Mouse (Mus musculus) myocyte (in vitro differentiated cells): Measurements from ENCODE around the gene Krt35. TPM values are rescaled to one million over a fixed set of nuclear protein-coding genes. Genes with fewer than 3 reads are reported as not detected.

Experiments
- H3K27me3 ChIP-seq: one replicate; pipeline ENCODE4 v1.6.1; 2011; ENCODE audit not compliant: control insufficient read depth, insufficient read depth, insufficient read length
- H3K36me3 ChIP-seq: one replicate; pipeline ENCODE4 v1.6.1; 2011; ENCODE audit not compliant: control insufficient read depth, insufficient read depth
- H3K4me2 ChIP-seq: one replicate; pipeline ENCODE4 v1.6.1; 2011; ENCODE audit warnings: low read depth, control low read depth
- H3K4me3 ChIP-seq: one replicate; pipeline ENCODE4 v1.5.1; 2011; ENCODE audit warnings: mild to moderate bottlenecking, control low read depth, moderate library complexity
- H3K79me2 ChIP-seq: one replicate; pipeline ENCODE4 v1.6.1; 2011; ENCODE audit not compliant: control insufficient read depth, insufficient read depth
- H3ac ChIP-seq: one replicate; pipeline ENCODE4 v1.6.1; 2011; ENCODE audit not compliant: control insufficient read depth, insufficient read length
- CEBPB ChIP-seq: IDR thresholded peaks from 2 replicates; pipeline ENCODE4 v1.6.1; 2011; ENCODE audit warnings: mild to moderate bottlenecking, moderate library complexity; ENCODE audit not compliant: poor library complexity, insufficient read depth, severe bottlenecking
- E2F4 ChIP-seq: IDR thresholded peaks from one replicate; pipeline ENCODE4 v1.6.1; 2011; ENCODE audit warnings: mild to moderate bottlenecking, control low read depth, moderate library complexity; ENCODE audit not compliant: insufficient read depth
- MAX ChIP-seq: IDR thresholded peaks from one replicate; pipeline ENCODE4 v1.6.1; 2011; ENCODE audit warnings: low read depth, mild to moderate bottlenecking, control low read depth
- MYOD1 ChIP-seq, 3 experiments: IDR thresholded peaks; one replicate each; pipeline ENCODE4 v1.6.1; 2011; ENCODE audit warnings: control low read depth in 2 of 3, low read depth in 2 of 3, mild to moderate bottlenecking in 2 of 3, moderate library complexity in 1 of 3; ENCODE audit not compliant: insufficient read length in 2 of 3, control insufficient read depth in 1 of 3
- MYOG ChIP-seq, 3 experiments: IDR thresholded peaks; one replicate each; pipeline ENCODE4 v1.6.1; 2011; ENCODE audit warnings: control low read depth in 2 of 3, low read depth in 2 of 3, mild to moderate bottlenecking in 2 of 3; ENCODE audit not compliant: insufficient read length in 2 of 3, control insufficient read depth in 1 of 3, insufficient read depth in 1 of 3
- POLR2A ChIP-seq: IDR thresholded peaks from one replicate; pipeline ENCODE4 v1.6.1; 2011; ENCODE audit warnings: low read depth, mild to moderate bottlenecking, control low read depth, moderate library complexity; ENCODE audit not compliant: insufficient read length
- POLR2AphosphoS2 ChIP-seq: IDR thresholded peaks from one replicate; pipeline ENCODE4 v1.6.1; 2011; ENCODE audit warnings: low read depth, control low read depth; ENCODE audit not compliant: insufficient read length
- REST ChIP-seq: IDR thresholded peaks from one replicate; pipeline ENCODE4 v1.6.1; 2011; ENCODE audit warnings: mild to moderate bottlenecking, control low read depth, moderate library complexity; ENCODE audit not compliant: insufficient read depth, insufficient read length
- SRF ChIP-seq: IDR thresholded peaks from one replicate; pipeline ENCODE4 v1.6.1; 2011; ENCODE audit warnings: low read depth; ENCODE audit not compliant: control insufficient read depth, insufficient read length
- TCF12 ChIP-seq: IDR thresholded peaks from one replicate; pipeline ENCODE4 v1.6.1; 2011; ENCODE audit warnings: mild to moderate bottlenecking, control low read depth; ENCODE audit not compliant: poor library complexity, insufficient read depth, severe bottlenecking
- TCF3 ChIP-seq: IDR thresholded peaks from one replicate; pipeline ENCODE4 v1.6.1; 2011; ENCODE audit warnings: low read depth, control low read depth; ENCODE audit not compliant: insufficient read length
- USF1 ChIP-seq: IDR thresholded peaks from one replicate; pipeline ENCODE4 v1.6.1; 2011; ENCODE audit warnings: low read depth, mild to moderate bottlenecking, control low read depth, moderate library complexity
- polyA plus RNA-seq: library from polyadenylated mRNA; unstranded; fragments of >200 nt; fragmentation: generic; extraction: Trizol; gene quantifications from one replicate; pipeline ENCODE4 v1.2.1, GENCODE M21; 2012; ENCODE audit warnings: missing spikeins

Gene Krt35
- not detected for polyA plus RNA-seq

- TF ChIP-seq REST (no peak), CEBPB (no peak), TCF3 (no peak), POLR2A (no peak), USF1 (no peak), MAX (no peak), SRF (no peak), POLR2AphosphoS2 (no peak), E2F4 (no peak), TCF12 (no peak), MYOG (IDR thresholded peaks at IDR 0.05; ENCODE audit: control insufficient read depth in 1 of 3, insufficient read depth in 1 of 3, insufficient read length in 2 of 3, low read depth in 2 of 3) (no peak), MYOD1 (IDR thresholded peaks at IDR 0.05; ENCODE audit: control insufficient read depth in 1 of 3, insufficient read length in 2 of 3, low read depth in 2 of 3) (no peak)
- Histone ChIP-seq H3K4me2 (no peak within 1 kb of the TSS), H3K27me3 (peaks cover 12% of the 10 kb centered on the region), H3K4me3 (no peak within 1 kb of the TSS), H3ac (no peak within 1 kb of the TSS), H3K79me2 (no peaks in the 10 kb centered on the region), H3K36me3 (no peaks in the 10 kb centered on the region)
Measured at GRCm38 (mm10) chr11:100096141-100096540, at the start of gene Krt35. Gene Krt35 (minus strand): TSS chr11:100096241.

DNA sequence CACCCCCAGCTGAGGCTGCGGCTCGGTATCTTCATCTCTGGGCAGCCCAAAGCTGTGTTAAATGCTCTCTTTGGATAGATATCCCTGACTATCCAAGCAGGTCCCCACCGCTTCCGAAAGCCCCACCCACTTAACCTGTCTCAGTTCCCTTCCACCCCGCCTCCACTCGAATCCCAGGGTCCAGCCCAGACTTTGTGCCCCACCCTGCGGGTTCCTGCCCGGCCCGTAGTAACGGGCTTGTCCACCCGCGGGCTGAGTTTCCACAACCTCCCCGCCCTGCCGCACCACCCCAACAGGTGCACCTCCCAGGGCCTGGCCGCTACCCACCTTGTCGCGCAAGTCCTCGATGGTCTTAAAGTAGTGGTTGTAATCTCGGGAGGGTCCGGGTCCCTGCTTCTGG, 49.1 kb upstream of the Krt35 start:
- H3K36me3 ChIP-seq: no peaks in the 10 kb centered on the region
- TF ChIP-seq MYOD1 (IDR thresholded peaks at IDR 0.05; ENCODE audit: control insufficient read depth in 1 of 3, insufficient read length in 2 of 3, low read depth in 2 of 3): peak in 1 of 3 experiments; percentile 21
- no peak for TF ChIP-seq E2F4
- no peak for TF ChIP-seq CEBPB
- no peaks in the 10 kb centered on the region for H3K27me3 ChIP-seq
- no peaks in the 10 kb centered on the region for H3K79me2 ChIP-seq
- no peak overlapping the region for H3K4me2 ChIP-seq
- no peak overlapping the region for H3K4me3 ChIP-seq
- H3ac ChIP-seq: no peak overlapping the region

GRCm38 (mm10) chr11:100140966-100141365, 44.9 kb upstream of the Krt35 start:
- no peak overlapping the region for H3K4me2 ChIP-seq
- TF ChIP-seq MYOD1 (IDR thresholded peaks at IDR 0.05; ENCODE audit: control insufficient read depth in 1 of 3, insufficient read length in 2 of 3, low read depth in 2 of 3) (no peak), E2F4 (no peak), MAX (no peak), POLR2AphosphoS2 (no peak), POLR2A (no peak), TCF3 (no peak), MYOG (IDR thresholded peaks at IDR 0.05; ENCODE audit: control insufficient read depth in 1 of 3, insufficient read depth in 1 of 3, insufficient read length in 2 of 3, low read depth in 2 of 3) (no peak), CEBPB (no peak), SRF (no peak), USF1 (no peak), REST (no peak), TCF12 (no peak)

GRCm38 (mm10) chr11:100139391-100139790, 43.4 kb upstream of the Krt35 start:
- TF ChIP-seq CEBPB (no peak), MAX (no peak), MYOG (IDR thresholded peaks at IDR 0.05; ENCODE audit: control insufficient read depth in 1 of 3, insufficient read depth in 1 of 3, insufficient read length in 2 of 3, low read depth in 2 of 3) (no peak), MYOD1 (IDR thresholded peaks at IDR 0.05; ENCODE audit: control insufficient read depth in 1 of 3, insufficient read length in 2 of 3, low read depth in 2 of 3) (no peak), POLR2A (no peak), SRF (no peak), TCF3 (no peak), USF1 (no peak), REST (no peak), E2F4 (no peak), POLR2AphosphoS2 (no peak), TCF12 (no peak)
- Histone ChIP-seq H3K36me3 (no peaks in the 10 kb centered on the region), H3ac (no peak overlapping the region), H3K4me3 (no peak overlapping the region), H3K27me3 (no peaks in the 10 kb centered on the region), H3K79me2 (no peaks in the 10 kb centered on the region), H3K4me2 (no peak overlapping the region)

More at GRCm38 (mm10) chr11:100140966-100141365, 44.9 kb upstream of the Krt35 start:
- Histone ChIP-seq H3K27me3 (no peaks in the 10 kb centered on the region), H3K79me2 (no peaks in the 10 kb centered on the region), H3K36me3 (no peaks in the 10 kb centered on the region), H3K4me3 (no peak overlapping the region), H3ac (no peak overlapping the region)

DNA sequence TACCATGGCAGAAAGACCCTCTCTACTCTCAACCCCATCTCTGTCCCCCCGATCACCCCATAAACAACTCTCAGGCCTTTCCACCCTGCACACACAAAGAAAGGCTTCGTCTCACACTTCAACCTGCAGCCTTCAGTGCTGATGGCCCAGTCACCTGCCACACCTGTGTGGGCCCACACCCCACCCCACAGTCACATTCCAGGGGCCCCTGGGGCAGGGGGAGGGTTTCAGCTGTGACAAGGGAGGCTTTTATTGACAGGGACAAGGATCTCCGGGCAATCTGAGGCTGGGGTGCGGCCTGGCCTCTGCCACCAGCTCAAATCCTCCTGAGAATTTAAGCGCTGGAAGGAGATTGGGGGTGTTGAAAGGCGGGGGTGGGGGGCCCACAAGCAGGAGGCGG, 42.8 kb upstream of the Krt35 start:
- no peak for TF ChIP-seq MYOD1 (IDR thresholded peaks at IDR 0.05; ENCODE audit: control insufficient read depth in 1 of 3, insufficient read length in 2 of 3, low read depth in 2 of 3)
- TF ChIP-seq POLR2AphosphoS2: no peak
- TF ChIP-seq CEBPB: no peak
- H3ac ChIP-seq: no peak overlapping the region
- no peaks in the 10 kb centered on the region for H3K79me2 ChIP-seq
- H3K27me3 ChIP-seq: no peaks in the 10 kb centered on the region
- no peak overlapping the region for H3K4me2 ChIP-seq
- no peak overlapping the region for H3K4me3 ChIP-seq
- H3K36me3 ChIP-seq: no peaks in the 10 kb centered on the region
